Mouse (Mus musculus): ENCODE measurements around the gene Fbll1. TPM values are rescaled to one million over a fixed set of nuclear protein-coding genes. Genes with fewer than 3 reads are reported as not detected.

Gene Fbll1
- polyA plus RNA-seq, 1 experiment, result 82.5 TPM

DNA sequence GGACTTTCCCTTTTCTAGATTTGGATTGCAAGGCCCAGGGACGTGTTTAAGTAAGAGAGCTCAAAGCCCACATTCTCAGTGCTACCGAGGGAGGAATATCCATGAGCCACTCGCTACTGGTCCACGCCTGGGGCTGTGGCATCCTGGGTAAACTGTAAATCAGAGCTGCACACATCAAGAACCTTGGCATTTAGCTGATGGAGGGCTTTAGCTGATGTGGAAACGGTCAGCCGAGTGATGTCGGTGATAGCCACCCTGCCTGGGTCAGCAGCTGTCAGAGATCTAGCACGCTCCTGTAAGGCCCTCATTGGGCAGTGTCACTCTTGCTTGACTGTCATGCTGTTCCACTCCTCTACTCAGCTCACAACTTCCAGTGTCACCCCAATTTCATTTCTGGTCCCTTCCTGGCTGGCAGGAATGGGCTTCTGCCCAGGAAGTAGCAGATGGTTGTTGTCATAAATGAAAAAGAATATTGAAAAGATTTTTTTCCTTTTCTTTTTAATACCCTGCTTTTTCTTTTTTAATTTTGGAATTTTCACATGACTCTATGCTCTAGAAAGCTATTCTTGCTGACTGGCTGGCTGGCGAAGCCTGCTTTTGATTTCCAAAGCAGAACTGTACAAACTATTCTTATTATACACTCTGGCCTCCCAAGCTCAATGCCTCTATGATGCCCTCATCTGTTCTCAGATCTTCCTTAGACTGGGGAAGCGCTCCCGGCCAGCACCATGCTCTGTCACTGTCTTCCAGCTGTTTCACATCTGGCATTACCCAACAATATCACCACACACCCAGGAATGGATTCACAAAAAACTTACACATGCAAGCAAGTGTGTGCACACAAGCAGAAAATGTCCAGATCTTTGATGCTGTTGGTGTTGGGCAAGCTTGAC is 42.0 kb downstream of the Fbll1 start:
- DNase-seq (ENCODE audit: low read depth), result no peak
- TF ChIP-seq POLR2A (IDR thresholded peaks at IDR 0.05; ENCODE audit: borderline replicate concordance, extremely low read depth, insufficient read depth, insufficient read length, poor library complexity, severe bottlenecking), result no peak

DNA sequence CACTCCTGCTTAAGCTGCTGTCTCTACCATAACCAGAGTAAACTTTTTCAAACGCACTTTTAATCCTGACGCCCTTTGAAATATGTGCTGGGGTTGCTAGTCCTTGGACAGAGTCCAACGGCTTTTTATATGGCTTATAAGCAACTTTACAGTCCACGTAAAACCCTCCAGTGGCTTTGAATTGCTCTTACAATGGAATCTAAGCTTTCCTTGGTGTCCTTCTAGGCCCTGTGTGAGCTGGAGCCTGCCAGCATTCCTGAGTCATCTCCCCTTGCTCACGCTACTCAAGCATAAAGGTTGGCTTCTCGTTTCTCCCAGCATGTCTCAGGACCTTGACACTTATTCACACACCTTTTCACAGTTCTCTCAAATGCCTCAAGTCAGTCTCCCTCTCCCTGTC is 43.1 kb downstream of the Fbll1 start:
- TF ChIP-seq CTCF (IDR thresholded peaks at IDR 0.05; ENCODE audit: borderline replicate concordance, extremely low read depth, insufficient read depth, insufficient read length) (no peak), POLR2A (IDR thresholded peaks at IDR 0.05; ENCODE audit: borderline replicate concordance, extremely low read depth, insufficient read depth, insufficient read length, poor library complexity, severe bottlenecking) (no peak)
- peak; percentile 2 for DNase-seq (ENCODE audit: low read depth)

DNA sequence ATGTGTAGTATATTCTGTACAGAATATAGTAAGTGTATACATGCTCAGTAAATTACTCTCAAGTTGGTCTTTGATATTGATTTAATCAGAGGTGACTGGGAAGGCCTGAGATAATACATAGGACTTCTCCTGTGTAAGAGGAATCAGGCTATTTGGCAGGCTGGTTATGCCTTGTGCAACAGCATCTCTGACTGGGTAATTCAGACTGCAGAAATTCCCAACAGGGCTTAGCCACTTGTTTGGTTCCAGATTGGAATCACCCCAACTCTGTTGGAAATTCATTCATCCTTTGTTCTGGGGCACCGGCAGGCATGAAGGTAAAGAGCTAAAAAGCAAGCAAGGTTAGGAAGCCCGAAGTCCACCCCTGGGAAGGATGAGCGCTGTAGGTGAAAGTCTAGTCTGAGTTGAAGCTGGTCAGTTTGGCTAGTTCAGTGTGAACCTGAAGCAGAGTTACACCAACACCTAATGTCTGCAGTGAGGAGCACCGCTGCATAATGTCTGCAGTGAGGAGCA is 43.7 kb downstream of the Fbll1 start:
- DNase-seq (ENCODE audit: low read depth), result peak; percentile 14
- no peak for TF ChIP-seq POLR2A (IDR thresholded peaks at IDR 0.05; ENCODE audit: borderline replicate concordance, extremely low read depth, insufficient read depth, insufficient read length, poor library complexity, severe bottlenecking)
- TF ChIP-seq CTCF (IDR thresholded peaks at IDR 0.05; ENCODE audit: borderline replicate concordance, extremely low read depth, insufficient read depth, insufficient read length), result no peak

DNA sequence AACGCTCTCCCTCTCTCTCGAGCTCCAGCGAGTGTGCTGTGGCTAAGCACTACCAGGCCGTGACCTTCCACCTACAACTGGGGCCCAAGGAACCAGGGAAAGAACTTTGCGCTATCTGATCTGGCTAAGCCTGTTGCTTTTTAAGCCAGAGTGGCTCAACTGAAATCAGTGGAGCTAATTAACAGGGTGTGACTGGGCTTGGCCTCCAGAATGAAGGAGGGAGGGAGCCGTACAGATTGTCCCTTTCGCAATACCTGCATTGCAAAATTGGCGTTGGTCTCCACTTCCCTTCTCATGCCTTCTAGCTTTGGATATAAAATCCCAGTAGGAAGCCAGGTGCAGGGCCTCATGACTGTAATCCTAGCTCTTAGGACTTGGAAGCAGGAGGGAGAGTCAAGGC is 48.1 kb downstream of the Fbll1 start:
- no peak for TF ChIP-seq POLR2A (IDR thresholded peaks at IDR 0.05; ENCODE audit: borderline replicate concordance, extremely low read depth, insufficient read depth, insufficient read length, poor library complexity, severe bottlenecking)
- TF ChIP-seq CTCF (IDR thresholded peaks at IDR 0.05; ENCODE audit: borderline replicate concordance, extremely low read depth, insufficient read depth, insufficient read length), result no peak
- DNase-seq (ENCODE audit: low read depth), result no peak

Other genes starting within 250 kb of the Fbll1 start
- gene Pank3, start 29.4 kb downstream of the Fbll1 start, polyA plus RNA-seq (2012; rRNA removed), result 36.4 and 41.0 TPM in 2 replicates
- 56.4 and 57.1 TPM in 2 replicates for gene Rars, start 35.6 kb upstream of the Fbll1 start, polyA plus RNA-seq (2012; rRNA removed)
- gene Wwc1, start 181.6 kb upstream of the Fbll1 start, polyA plus RNA-seq (2012; rRNA removed), result 39.4 and 45.1 TPM in 2 replicates